Mouse (Mus musculus): Measurements from ENCODE around the gene Mrpl40.

DNA sequence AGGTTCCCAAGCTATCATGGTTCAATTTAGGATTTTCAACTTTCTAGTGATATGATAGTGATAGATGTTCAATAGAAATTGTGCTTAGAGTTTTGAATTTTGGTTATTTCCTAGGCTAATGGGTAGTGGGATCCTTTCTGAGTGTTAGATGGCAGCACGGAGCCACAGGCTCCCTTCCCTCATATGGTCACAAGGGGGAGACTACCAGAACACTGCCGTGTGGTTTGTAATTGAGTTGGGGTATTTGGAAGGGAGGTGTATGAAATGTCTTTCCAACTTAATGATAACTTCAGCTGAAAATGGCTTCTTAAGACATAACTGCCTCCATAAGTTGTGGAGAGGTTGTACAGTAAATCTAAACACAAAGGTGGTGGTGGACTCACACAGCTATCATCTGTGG, 43.2 kb downstream of the Mrpl40 start:
- no peak; the same call in 1 of the 2 replicates for TF ChIP-seq CTCF (IDR thresholded peaks at IDR 0.05; ENCODE audit: low read depth)
- no peak for TF ChIP-seq EP300 (IDR thresholded peaks at IDR 0.05; ENCODE audit: low read depth)

Measured in liver, embryonic 14.5 days (tissue).